Mouse (Mus musculus) liver, embryonic 16.5 days (tissue): Measurements from ENCODE around the gene Them4. TPM values are rescaled to one million over a fixed set of nuclear protein-coding genes. Genes with fewer than 3 reads are reported as not detected.

Source experiments
- ATAC-seq: fragments of 200-750 bp; cut with Nextera tagmentation; 2 replicates; pipeline ENCODE4 v1.8.0; 2017; ENCODE audit warnings: low read depth, mild to moderate bottlenecking, moderate number of reproducible peaks, moderate library complexity
- H3K27ac ChIP-seq: fragments of 300-500 bp; sonication (generic); 2 replicates; pipeline ENCODE4 v1.5.1; 2014; ENCODE audit warnings: mild to moderate bottlenecking, low read length
- H3K27me3 ChIP-seq: fragments of 300-500 bp; sonication (generic); 2 replicates; pipeline ENCODE4 v1.6.1; 2014; ENCODE audit warnings: low read depth, low read length, mixed read lengths; ENCODE audit not compliant: control insufficient read depth, insufficient read depth
- H3K36me3 ChIP-seq: fragments of 300-500 bp; sonication (generic); 2 replicates; pipeline ENCODE4 v1.6.1; 2014; ENCODE audit warnings: mild to moderate bottlenecking; ENCODE audit not compliant: control insufficient read depth, insufficient read depth
- H3K4me1 ChIP-seq: fragments of 300-500 bp; sonication (generic); 2 replicates; pipeline ENCODE4 v1.6.1; 2014; ENCODE audit warnings: low read depth, low read length, mixed read lengths; ENCODE audit not compliant: control insufficient read depth
- H3K4me2 ChIP-seq: fragments of 300-500 bp; sonication (generic); 2 replicates; pipeline ENCODE4 v1.6.1; 2014; ENCODE audit warnings: low read depth, low read length, mixed read lengths
- H3K4me3 ChIP-seq: fragments of 300-500 bp; sonication (generic); 2 replicates; pipeline ENCODE4 v1.5.1; 2014; ENCODE audit warnings: low read depth, mild to moderate bottlenecking, low read length
- H3K9ac ChIP-seq: fragments of 300-500 bp; sonication (generic); 2 replicates; pipeline ENCODE4 v1.6.1; 2014; ENCODE audit warnings: low read depth, low read length
- H3K9me3 ChIP-seq: fragments of 300-500 bp; sonication (generic); replicated peaks from 2 replicates; pipeline ENCODE4 v1.6.1; 2016; ENCODE audit warnings: low read length; ENCODE audit not compliant: control insufficient read depth
- WGBS: fragments of 180-500 bp; shearing (Covaris S2); extraction: QIAGEN DNeasy Blood & Tissue Kit; methylation state at CpG from one replicate; pipeline ENCODE4 v1.1.7; 2014; ENCODE audit not compliant: insufficient replicate concordance; 5-methylcytosine and 5-hydroxymethylcytosine counted together
- polyA plus RNA-seq: library from polyadenylated mRNA; unstranded; fragments of >200 nt; fragmentation: Nextera tagmentation; extraction: Ambion mirVana; gene quantifications from 2 replicates; pipeline ENCODE4 v1.2.1, GENCODE M21; 2015

The Them4 gene
- polyA plus RNA-seq, 1 experiment from 2014 or later: 4.4 TPM

DNA sequence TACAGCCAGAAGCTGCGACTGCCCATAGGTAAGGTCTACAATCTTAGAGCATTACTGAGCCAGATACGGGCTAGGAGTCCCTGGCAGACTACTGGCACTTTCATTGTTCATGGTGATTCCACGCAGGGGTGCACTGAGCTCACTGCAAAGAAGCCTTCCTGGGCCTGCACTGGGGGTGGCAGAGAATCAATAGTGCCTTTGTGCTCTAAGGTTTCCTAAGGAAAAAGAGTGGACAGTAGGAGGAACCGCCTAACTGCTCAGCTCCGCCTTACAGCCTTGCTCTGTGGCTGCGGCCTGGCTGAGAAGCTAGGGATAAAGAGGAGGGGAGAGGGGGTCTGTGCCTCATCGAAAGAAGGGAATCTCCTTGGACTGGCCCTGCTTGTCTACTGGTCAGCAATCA lies 52.2 kb downstream of the Them4 start, which contains the start of gene C2cd4d:
Gene C2cd4d (plus strand): TSS at position 301 of the 400 bp plus-strand sequence.
- no peaks in the 10 kb centered on the region for H3K9me3 ChIP-seq
- H3K4me2 ChIP-seq: peak within 1 kb of the TSS; percentile 66
- H3K4me1 ChIP-seq: no peaks in the 10 kb centered on the region
- 51% methylated on average over 7 of the region's 7 CpGs for WGBS
- H3K27ac ChIP-seq: no peak within 1 kb of the TSS
- H3K9ac ChIP-seq: no peak within 1 kb of the TSS; the same call in 1 of the 2 replicates
- no peak for ATAC-seq
- peaks cover 34% of the 10 kb centered on the region for H3K27me3 ChIP-seq
- H3K36me3 ChIP-seq: no peaks in the 10 kb centered on the region
- H3K4me3 ChIP-seq: peak within 1 kb of the TSS; percentile 42; the same call in 1 of the 2 replicates

DNA sequence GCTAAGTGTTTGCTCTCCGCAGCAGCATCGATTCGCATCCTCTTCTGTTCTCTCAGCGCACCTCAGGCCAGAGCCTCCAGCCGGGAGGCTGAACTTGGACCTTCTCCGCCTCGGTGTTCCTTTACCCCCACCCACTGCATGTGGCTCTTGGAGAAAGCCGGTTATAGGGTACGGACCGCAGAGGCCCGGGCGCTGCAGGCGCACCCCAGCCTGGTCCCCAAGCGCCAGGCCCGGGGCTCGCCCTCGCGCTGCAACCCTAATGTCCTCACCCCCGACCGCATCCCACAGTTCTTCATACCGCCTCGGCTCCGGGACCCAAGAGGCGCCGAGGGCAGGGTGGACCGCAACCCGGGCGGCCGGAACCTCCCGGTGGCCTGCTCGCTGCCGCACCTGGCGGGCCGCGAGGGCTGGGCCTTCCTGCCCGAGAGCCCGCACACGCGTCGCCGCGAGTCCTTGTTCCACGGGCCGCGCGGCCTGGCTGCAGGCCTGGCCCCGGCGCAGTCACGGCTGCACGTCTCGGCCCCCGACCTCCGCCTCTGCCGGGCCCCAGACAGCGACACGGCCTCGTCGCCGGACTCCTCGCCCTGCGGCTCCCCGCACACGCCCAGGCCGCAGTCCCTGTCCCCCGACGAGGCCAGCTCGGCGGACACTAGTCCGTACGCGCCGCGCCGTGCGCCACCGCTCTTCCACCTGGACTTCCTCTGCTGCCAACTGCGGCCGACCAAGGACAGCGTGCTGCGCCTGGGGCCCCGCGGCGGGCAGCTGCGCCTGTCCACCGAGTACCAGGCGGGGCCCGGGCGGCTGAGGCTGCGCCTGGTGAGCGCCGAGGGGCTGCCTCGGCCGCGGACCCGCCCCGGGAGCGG lies 53.6 kb downstream of the Them4 start:
- Histone ChIP-seq H3K27me3 (peaks cover 34% of the 10 kb centered on the region), H3K9ac (peak overlapping the region; percentile 33; the same call in 1 of the 2 replicates), H3K4me3 (peak overlapping the region; percentile 42), H3K4me2 (peak overlapping the region; percentile 66), H3K27ac (no peak overlapping the region), H3K9me3 (no peaks in the 10 kb centered on the region), H3K4me1 (no peaks in the 10 kb centered on the region), H3K36me3 (no peaks in the 10 kb centered on the region)
- peak; percentile 17; the same call in 1 of the 2 replicates for ATAC-seq
- WGBS: 4% methylated on average over 97 of the region's 97 CpGs

DNA sequence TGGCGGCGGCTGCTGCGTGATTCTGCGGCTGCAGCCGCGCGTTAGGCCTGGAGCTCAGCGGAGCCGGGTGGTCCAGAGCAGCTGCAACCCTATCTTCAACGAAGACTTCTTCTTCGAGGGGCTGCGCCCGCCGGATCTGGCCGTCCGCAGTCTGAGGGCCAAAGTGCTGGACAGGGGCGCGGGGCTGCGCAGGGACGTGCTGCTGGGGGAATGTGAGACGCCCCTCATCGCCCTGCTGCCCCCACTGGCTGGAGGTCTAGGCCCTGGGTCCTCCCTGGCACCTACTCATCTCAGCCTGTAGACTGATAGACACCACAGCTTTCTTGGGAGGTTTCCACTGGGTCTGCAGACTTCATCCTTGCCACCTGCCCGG lies 54.3 kb downstream of the Them4 start:
- no peaks in the 10 kb centered on the region for H3K36me3 ChIP-seq
- H3K9me3 ChIP-seq: no peaks in the 10 kb centered on the region
- H3K4me2 ChIP-seq: peak overlapping the region; percentile 66
- ATAC-seq: no peak
- H3K4me3 ChIP-seq: peak overlapping the region; percentile 42
- H3K27me3 ChIP-seq: peaks cover 34% of the 10 kb centered on the region
- no peaks in the 10 kb centered on the region for H3K4me1 ChIP-seq
- H3K27ac ChIP-seq: no peak overlapping the region
- peak overlapping the region; percentile 33; the same call in 1 of the 2 replicates for H3K9ac ChIP-seq
- 5% methylated on average over 23 of the region's 23 CpGs for WGBS

DNA sequence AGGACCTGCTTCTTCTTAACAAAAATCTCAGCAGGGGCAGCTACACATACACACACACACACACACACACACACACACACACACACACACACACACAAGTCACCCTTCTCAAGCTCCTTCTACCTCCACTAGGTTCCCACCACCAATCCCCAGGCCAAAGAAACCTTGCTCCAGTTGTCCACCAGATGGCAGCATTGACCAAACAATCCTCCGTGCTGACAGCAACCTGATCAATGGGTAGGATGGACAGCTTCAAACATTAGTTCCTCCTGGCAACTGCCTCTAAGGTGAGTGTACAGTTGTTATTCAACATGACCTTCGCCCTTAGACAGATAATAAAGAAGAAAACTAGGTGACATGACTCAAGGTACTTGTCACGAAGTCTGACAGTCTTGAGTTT lies 56.9 kb downstream of the Them4 start:
- H3K27ac ChIP-seq: no peak overlapping the region
- H3K4me2 ChIP-seq: no peak overlapping the region
- ATAC-seq: no peak
- H3K27me3 ChIP-seq: peaks cover 34% of the 10 kb centered on the region
- H3K36me3 ChIP-seq: no peaks in the 10 kb centered on the region
- H3K9ac ChIP-seq: no peak overlapping the region
- no peak overlapping the region for H3K4me3 ChIP-seq
- no peaks in the 10 kb centered on the region for H3K4me1 ChIP-seq
- no peaks in the 10 kb centered on the region for H3K9me3 ChIP-seq
- 14% methylated on average over 3 of the region's 3 CpGs for WGBS

DNA sequence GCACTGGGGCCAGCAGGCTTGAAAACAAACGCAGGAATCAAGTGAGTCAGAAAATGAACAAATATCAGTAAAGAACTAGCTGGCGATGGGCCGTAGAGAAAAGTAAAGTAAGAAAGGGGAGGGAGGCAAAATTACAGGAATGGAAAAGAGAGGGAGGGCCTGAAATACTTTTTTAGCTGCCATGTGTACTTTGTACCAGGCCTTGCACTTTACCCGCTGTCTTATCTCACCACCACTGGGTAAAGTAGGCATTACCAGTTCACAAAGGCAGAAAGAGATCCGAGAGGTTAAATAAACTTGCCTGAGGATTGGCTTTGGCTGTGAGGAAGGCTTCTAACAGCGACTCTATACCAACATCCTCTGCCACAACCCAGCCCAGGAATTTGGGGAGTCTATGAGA lies 57.6 kb downstream of the Them4 start:
- H3K9ac ChIP-seq: no peak overlapping the region
- no peaks in the 10 kb centered on the region for H3K36me3 ChIP-seq
- H3K27me3 ChIP-seq: peaks cover 26% of the 10 kb centered on the region
- 59% methylated on average over 6 of the region's 6 CpGs for WGBS
- H3K27ac ChIP-seq: no peak overlapping the region
- no peaks in the 10 kb centered on the region for H3K9me3 ChIP-seq
- no peak for ATAC-seq
- no peak overlapping the region for H3K4me3 ChIP-seq
- H3K4me2 ChIP-seq: no peak overlapping the region
- H3K4me1 ChIP-seq: no peaks in the 10 kb centered on the region

DNA sequence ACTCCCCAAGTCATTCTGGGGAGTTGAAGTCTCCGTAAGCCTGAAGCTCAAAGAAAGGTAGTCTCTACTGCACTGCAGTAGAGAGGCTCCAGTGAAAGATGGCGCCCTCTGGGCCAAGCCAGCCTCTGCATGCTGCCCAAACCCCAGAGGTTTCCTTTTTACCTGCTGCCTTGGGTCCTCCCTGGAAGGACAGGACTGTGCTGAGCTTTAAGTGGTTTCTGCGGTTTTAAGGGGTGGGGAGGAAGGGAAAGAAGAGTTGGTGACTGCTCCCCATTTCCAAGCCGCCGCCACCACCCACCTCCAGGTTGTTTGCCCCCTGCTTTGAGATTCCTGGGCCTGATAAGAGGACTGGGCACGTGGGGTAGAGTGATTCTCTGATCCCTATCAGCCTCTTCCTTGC lies 58.7 kb downstream of the Them4 start:
- H3K27ac ChIP-seq: no peak overlapping the region
- 46% methylated on average over 6 of the region's 6 CpGs for WGBS

DNA sequence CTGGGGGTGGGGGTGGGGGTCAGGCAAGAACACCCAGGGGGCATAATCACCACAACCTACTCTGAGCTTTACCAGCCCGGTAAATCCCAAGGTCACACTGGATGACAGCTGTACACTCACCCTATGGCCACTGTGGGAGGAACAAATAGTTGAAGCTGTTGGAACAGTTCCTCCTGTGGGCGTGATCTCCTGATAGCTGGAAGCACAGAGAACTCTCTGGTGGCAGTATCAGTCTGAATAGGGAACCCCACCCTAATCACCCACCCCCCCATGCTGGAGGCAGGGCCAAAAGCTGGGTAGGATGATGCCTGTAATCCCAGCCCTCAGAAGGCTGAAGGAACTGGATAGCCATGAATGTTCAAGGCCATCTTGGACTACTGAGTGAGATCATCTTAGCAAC lies 59.8 kb downstream of the Them4 start:
- Histone ChIP-seq H3K4me2 (no peak overlapping the region), H3K4me3 (no peak overlapping the region), H3K4me1 (no peaks in the 10 kb centered on the region; the same call in none of the 2 replicates), H3K36me3 (no peaks in the 10 kb centered on the region), H3K9ac (no peak overlapping the region), H3K9me3 (no peaks in the 10 kb centered on the region), H3K27me3 (peaks cover 6% of the 10 kb centered on the region), H3K27ac (no peak overlapping the region)
- 34% methylated on average over 2 of the region's 2 CpGs for WGBS
- no peak; the same call in 1 of the 2 replicates for ATAC-seq

More for the DNA sequence above, 58.7 kb downstream of the Them4 start:
- H3K36me3 ChIP-seq: no peaks in the 10 kb centered on the region
- no peaks in the 10 kb centered on the region; the same call in none of the 2 replicates for H3K4me1 ChIP-seq
- no peak overlapping the region for H3K4me2 ChIP-seq
- H3K9ac ChIP-seq: no peak overlapping the region
- H3K9me3 ChIP-seq: no peaks in the 10 kb centered on the region
- no peak overlapping the region for H3K4me3 ChIP-seq
- peaks cover 16% of the 10 kb centered on the region for H3K27me3 ChIP-seq
- no peak for ATAC-seq

DNA sequence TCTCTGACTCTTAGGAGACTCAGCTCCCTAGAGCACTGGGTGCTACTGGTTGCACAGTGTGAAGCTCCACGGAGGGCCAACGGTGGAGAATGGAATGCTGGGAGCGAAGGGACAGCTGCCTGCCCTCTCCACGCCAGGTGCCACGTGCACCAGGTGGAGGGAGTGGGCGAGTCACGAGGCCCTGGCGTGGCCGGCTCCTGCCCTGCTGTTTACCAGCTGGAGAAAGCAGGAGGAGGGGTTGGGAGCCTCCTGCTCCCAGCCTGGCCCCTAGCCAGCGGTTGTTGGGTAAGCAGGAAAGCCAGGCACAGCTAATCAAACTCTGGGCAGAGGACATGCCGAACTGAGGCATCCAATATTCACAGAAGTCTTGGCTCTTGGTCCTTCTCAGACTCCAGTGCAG lies 61.7 kb downstream of the Them4 start:
- Histone ChIP-seq H3K4me3 (no peak overlapping the region), H3K36me3 (no peaks in the 10 kb centered on the region), H3K27me3 (no peaks in the 10 kb centered on the region; the same call in 1 of the 2 replicates), H3K27ac (no peak overlapping the region), H3K9me3 (no peaks in the 10 kb centered on the region), H3K4me2 (no peak overlapping the region), H3K9ac (no peak overlapping the region), H3K4me1 (no peaks in the 10 kb centered on the region; the same call in none of the 2 replicates)
- peak; percentile 85 for ATAC-seq
- 22% methylated on average over 11 of the region's 11 CpGs for WGBS

DNA sequence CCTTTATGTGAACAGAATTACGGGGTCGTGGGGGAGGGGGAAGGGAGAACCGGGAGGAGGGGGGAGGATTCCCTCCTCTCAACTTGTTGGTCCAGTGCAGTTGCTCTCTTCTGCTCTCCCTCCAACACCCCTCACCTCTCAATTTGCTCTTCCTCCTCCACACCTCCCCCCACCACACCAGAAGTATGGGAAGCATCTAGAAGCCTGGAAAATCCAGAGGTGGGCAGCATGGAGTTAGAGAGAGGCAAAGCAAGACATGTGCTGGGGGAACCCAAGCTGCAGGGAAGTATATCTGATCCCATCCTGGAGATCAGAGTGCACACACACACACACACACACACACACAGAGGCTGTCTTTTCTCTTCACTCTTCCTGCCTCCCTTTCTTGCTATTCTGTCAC lies 62.1 kb downstream of the Them4 start:
- no peak overlapping the region for H3K27ac ChIP-seq

More for the DNA sequence above, 62.1 kb downstream of the Them4 start:
- no peaks in the 10 kb centered on the region; the same call in 1 of the 2 replicates for H3K27me3 ChIP-seq
- H3K4me1 ChIP-seq: no peaks in the 10 kb centered on the region; the same call in none of the 2 replicates
- ATAC-seq: no peak
- H3K36me3 ChIP-seq: no peaks in the 10 kb centered on the region
- no peaks in the 10 kb centered on the region for H3K9me3 ChIP-seq
- H3K9ac ChIP-seq: no peak overlapping the region
- no peak overlapping the region for H3K4me3 ChIP-seq
- H3K4me2 ChIP-seq: no peak overlapping the region
- WGBS: 5% methylated on average over 3 of the region's 3 CpGs
